Mouse (Mus musculus) embryonic fibroblast, embryonic 13.5 days (primary cell): ENCODE results near the gene Ddrgk1. TPM values are rescaled to one million over a fixed set of nuclear protein-coding genes. Genes with fewer than 3 reads are reported as not detected.
A peak's percentile ranks its signal among the peaks of the same experiment; 100 is the strongest.

ENCODE experiments used
- H3K27ac ChIP-seq: 2 replicates; pipeline ENCODE4 v1.5.1; 2012; ENCODE audit warnings: low read length, control low read depth, inconsistent platforms; ENCODE audit not compliant: insufficient read depth
- H3K4me1 ChIP-seq: 2 replicates; pipeline ENCODE4 v1.6.1; 2011; ENCODE audit warnings: low read length; ENCODE audit not compliant: control insufficient read depth, insufficient read depth
- H3K4me3 ChIP-seq: 2 replicates; pipeline ENCODE4 v1.5.1; 2011; ENCODE audit warnings: mild to moderate bottlenecking, control low read depth, low read length; ENCODE audit not compliant: insufficient read depth
- CTCF ChIP-seq: IDR thresholded peaks from 2 replicates; pipeline ENCODE4 v1.5.1; 2011; ENCODE audit warnings: mild to moderate bottlenecking, control low read depth, low read length, moderate library complexity, borderline replicate concordance; ENCODE audit not compliant: insufficient read depth
- POLR2A ChIP-seq: IDR thresholded peaks from 2 replicates; pipeline ENCODE4 v1.6.1; 2011; ENCODE audit warnings: low read depth, mild to moderate bottlenecking, control low read depth, low read length, moderate library complexity
- polyA plus RNA-seq: library from polyadenylated mRNA; stranded (reverse); fragments of >200 nt; gene quantifications from 2 replicates; pipeline ENCODE4 v1.2.4, GENCODE M21; 2011; ENCODE audit warnings: low read depth; ENCODE audit not compliant: missing spikeins, insufficient read length

The Ddrgk1 gene
- polyA plus RNA-seq, 1 experiment, result 45.9 TPM

GRCm38 (mm10) chr2:130618972-130619371 is 45.5 kb downstream of the Ddrgk1 start:
- Histone ChIP-seq H3K27ac (no peak overlapping the region), H3K4me3 (no peak overlapping the region), H3K4me1 (no peaks in the 10 kb centered on the region)
- no peak for TF ChIP-seq CTCF
- no peak for TF ChIP-seq POLR2A

GRCm38 (mm10) chr2:130613091-130613490 is 51.4 kb downstream of the Ddrgk1 start:
- no peak overlapping the region for H3K4me3 ChIP-seq

More at GRCm38 (mm10) chr2:130613091-130613490, 51.4 kb downstream of the Ddrgk1 start:
- 0 out of 2 replicates have a peak, but pooled peaks have one; percentile 6 for TF ChIP-seq CTCF
- TF ChIP-seq POLR2A, result no peak
- no peak overlapping the region for H3K27ac ChIP-seq
- no peaks in the 10 kb centered on the region for H3K4me1 ChIP-seq

Other genes with a start within 250 kb of the Ddrgk1 start
- gene Vps16, start 240.3 kb downstream of the Ddrgk1 start, polyA plus RNA-seq, result 84.9 and 90.1 TPM in 2 replicates
- gene Pced1a, start 240.0 kb downstream of the Ddrgk1 start, polyA plus RNA-seq, result 15.8 and 18.7 TPM in 2 replicates
- gene Ptpra, start 214.4 kb downstream of the Ddrgk1 start, polyA plus RNA-seq, result 116 and 121 TPM in 2 replicates
- 24.4 and 24.7 TPM in 2 replicates for gene Mrps26, start 100.9 kb downstream of the Ddrgk1 start, polyA plus RNA-seq
- not detected in 2 replicates for gene Oxt, start 88.5 kb downstream of the Ddrgk1 start, polyA plus RNA-seq
- gene Avp, start 82.1 kb downstream of the Ddrgk1 start, polyA plus RNA-seq, result not detected in 2 replicates
- 9.3 and 10.3 TPM in 2 replicates for gene Fastkd5, start 34.6 kb downstream of the Ddrgk1 start, polyA plus RNA-seq
- gene Ubox5, start 34.6 kb downstream of the Ddrgk1 start, polyA plus RNA-seq, result 7.2 and 8.4 TPM in 2 replicates
- 4.5 and 5.1 TPM in 2 replicates for gene Lzts3, start 21.9 kb downstream of the Ddrgk1 start, polyA plus RNA-seq
- gene Itpa, start 3.0 kb upstream of the Ddrgk1 start, polyA plus RNA-seq, result 66.6 and 71.8 TPM in 2 replicates
- gene Slc4a11, start 32.9 kb upstream of the Ddrgk1 start, polyA plus RNA-seq, result 3.5 TPM in 2 replicates
- gene 4930402H24Rik, start 241.7 kb upstream of the Ddrgk1 start, polyA plus RNA-seq, result 67.2 and 101 TPM in 2 replicates
- 28.4 and 30.0 TPM in 2 replicates for gene Atrn, start 241.8 kb upstream of the Ddrgk1 start, polyA plus RNA-seq